Mouse (Mus musculus): Measurements from ENCODE around the gene Cltc.
"Not testable (repeated sequence)": the region's sequence is repeated elsewhere in the genome, so short reads cannot be mapped to it uniquely, and the experiment has no call there.

The Cltc gene

GRCm38 (mm10) chr11:86738308-86738707 lies 19.1 kb downstream of the Cltc start:
- not testable (repeated sequence) for DNase-seq

DNA sequence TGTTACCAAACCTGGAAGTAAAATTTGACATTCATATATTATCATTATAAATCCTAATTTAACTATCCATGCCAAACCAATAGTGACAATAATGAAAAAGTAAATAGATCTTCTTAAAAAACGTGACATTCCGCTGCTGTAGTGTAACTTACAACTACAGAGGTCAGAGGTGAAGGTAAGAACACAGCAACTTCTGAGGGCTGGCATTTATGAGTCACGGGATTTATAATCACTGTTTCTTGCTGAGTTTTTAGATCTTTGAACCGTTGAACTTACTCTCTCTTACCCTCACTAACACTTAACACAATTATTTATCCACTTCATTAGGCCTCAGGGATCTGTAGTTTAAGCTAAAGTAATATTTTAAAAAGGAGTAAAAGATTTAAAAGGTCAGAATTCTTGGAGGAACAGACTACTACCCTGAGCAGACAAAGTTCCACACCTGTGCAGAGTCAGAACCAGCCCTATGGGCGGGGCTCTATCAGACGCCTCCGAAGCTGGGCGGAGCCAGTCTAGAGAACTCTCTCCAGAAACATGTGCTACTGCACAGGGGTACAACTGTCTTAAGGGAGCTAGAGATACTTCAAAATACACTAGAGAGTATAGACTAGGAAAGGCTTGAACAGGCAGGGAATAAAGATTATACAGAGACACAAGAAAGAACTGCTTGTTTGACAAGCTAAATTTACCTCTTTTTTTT lies 19.9 kb downstream of the Cltc start:
- peak; percentile 52 for DNase-seq

DNA sequence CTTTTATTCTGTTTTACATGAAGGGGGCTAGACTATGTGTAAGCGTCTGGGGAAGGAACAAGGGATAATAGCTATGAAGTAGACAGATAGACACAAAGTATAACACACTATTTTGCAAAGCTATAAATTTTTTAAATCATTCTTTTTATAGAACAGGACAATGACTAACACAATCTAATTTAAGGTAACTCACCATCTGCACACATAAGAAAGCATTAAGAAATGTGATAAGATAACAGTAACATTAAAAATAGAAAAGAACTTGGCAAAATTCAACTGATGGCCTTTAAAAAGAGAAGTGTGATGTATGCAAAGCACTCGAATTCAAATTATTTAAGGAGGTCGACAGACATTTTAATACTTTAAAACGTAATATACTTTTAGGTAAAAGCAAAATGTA lies 22.4 kb downstream of the Cltc start:
- DNase-seq, result no peak

DNA sequence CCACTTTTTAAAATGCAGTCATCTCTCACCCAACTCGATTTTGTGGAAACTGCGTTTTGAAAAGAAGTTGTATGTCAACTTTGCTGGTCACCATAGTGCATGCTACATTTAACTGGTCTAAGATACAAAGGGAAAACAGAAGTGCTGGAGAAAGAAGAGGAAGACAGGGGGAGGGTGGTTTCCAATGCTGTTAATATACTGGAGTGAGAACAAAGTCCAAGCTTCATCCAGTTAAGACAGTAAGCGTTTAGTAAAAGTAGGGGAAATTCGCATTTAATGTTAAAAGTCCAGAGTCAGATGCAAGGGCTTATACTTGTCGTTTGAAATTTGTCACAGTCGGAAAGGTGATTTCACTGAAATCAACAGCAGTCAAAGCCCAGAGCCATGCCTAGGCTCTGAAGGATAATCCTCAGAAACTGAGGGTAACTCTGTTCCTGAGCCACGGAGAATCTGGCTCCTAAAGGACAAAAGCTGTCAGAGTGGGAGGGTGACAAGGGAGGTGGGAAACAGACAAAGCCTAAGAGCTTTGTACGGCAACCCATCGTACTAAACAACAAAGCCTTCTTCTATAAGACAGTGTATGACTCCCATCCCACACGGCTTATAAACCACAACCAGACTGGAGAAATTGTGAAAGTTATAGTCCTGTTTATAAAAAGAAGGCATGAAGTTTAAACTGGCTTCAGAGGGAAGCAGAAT lies 23.0 kb downstream of the Cltc start:
- DNase-seq, result no peak

DNA sequence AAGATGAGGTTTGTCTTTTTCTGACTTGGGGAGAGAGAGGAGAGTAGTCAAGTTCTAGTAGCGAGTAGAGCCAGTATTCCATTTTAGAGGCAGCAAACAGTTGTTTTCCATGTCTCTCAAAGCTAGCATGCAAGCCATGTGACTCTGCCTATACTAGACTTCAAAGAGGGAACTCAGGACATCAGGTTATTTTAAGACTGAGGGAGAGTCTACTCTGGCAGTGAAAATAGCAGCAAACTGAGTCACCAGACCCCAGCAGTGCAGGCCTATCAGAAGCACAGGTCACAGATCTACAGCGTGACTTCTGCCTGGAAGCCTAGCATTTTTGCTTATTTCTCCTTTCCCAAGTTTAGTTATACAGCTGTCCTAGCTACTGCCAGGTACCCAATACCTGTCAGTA lies 25.9 kb downstream of the Cltc start:
- DNase-seq, result no peak

GRCm38 (mm10) chr11:86725607-86726006 lies 31.8 kb downstream of the Cltc start:
- DNase-seq, result no peak

DNA sequence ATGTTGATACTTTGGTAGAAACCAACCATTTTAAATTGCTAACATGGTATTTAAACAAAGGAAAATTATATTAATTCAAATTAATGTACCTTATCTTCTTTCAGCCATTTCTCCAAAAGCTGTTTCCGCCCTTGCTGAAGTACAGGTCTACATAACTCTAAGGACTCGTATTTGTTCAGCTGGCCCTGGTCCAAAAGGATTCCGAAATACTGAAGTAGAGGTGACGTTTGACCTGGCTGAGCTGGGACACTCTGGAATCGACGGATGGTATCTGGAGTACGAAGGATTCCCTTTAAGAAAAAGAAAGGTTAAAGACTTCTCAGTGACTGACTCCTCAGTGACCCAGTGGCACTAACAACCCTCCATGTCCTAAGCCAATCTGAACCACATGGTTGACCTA lies 32.4 kb downstream of the Cltc start:
- DNase-seq, result peak; percentile 83

DNA sequence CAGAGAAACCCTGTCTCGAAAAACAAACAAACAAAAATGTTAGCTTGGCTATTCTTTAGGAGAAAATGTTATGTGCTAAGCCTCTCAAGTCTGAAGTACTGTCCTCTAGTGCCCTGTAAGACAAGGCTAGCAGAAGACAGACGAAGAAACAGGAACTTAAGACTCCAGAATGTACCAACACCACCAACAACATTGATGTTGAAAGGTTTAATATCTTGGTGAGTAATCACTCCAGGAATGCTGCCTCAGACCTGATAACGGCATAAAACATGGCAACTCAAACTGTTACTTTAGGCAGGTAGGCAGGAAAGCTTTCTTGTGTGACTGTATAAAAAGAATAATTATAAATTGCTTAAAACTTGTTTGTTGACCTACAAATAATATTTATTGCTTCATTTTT lies 33.4 kb downstream of the Cltc start:
- DNase-seq, result peak; percentile 24

DNA sequence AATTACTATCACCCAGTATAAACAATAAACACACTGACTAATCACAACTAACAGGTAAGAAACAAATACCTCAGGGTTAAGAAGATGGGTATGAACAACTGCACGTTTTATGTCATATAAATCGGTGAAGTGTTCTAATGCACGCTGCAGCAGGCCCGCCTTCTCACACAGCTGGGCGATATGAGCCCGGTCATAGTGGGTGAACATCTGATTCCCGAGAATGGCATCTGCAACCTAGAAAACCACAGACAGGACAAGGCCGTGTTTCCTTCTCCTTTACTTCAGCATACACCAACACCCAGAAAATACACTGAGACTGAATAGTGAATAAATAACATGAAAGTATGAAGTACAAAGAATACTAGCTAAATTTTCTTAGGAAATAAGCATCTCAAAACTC lies 38.0 kb downstream of the Cltc start:
- DNase-seq, result no peak

- no peak for DNase-seq
Observed at GRCm38 (mm10) chr11:86718369-86718768, 39.0 kb downstream of the Cltc start.

DNA sequence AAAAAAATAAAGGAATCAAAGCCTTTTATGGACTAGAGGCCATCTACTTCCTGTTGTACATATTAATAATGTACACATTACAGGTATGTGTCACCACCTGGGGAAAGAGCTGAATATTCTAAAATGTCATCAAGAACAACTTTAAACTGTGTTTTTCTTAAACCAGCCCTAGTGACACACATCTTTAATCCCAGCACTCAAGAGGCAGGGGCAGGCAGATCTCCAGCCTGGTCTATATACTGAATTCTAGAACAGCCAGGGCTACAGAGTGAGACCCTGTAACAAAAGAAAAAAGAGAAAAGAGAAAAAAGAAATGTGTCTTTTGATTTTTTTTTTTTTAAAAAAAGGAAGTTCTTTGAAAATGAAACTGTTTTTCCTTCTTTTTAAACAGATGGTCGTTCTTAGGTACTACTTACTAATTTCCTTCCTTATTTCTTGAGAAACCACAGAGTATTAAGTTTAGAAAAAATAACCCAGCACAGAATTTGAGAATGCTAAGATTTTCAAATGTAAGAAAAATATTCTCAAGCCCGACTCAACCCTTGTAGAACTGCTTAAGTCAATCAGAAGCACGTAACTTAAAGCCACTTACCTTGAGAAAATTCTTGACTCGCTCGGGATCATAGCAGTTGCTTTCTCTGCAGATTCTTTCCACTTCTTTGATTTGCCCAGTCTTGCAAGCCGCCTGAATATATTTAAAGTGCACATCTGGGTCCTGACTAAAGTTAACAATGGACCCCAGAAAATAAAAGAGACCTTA lies 39.9 kb downstream of the Cltc start:
- DNase-seq, result no peak

DNA sequence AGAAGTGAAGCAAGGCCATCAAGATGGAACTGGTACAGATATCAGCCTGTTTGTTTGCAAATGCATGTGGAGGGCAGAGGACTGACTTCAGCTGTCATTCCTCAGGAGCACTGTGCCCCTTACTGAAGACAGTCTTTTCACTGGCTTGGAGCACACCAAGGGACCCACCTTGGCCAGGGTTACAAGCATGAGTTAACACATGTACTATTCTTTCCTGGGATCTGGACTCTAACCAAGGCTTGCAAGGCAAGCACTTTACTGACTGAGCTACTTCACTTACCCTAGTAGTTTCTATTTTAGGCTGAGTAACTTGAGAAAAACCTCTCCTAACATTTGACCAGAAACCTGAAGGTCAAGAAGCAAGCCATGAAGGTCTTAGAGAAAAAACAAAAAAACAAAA lies 42.8 kb downstream of the Cltc start:
- DNase-seq, result peak; percentile 21

DNA sequence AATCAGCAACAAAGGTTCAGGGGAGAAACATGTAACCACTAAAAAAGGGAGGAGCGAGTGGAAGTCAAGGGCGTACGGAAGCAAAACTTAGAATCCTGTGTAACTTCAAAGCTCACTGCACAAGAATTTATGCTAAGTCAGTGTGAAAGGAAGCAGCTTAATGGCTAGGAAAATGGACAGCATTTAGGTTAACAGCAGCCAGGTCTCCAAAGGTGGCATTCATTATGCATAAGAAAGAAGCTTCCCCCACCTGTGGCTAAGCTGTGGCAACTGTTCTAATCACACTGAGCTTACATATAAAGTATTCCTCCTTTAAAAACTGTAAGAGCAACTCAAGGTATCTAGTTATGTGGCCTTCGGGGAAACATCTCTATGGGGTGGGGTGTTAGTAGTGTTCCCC lies 56.2 kb downstream of the Cltc start:
- no peak for DNase-seq

DNA sequence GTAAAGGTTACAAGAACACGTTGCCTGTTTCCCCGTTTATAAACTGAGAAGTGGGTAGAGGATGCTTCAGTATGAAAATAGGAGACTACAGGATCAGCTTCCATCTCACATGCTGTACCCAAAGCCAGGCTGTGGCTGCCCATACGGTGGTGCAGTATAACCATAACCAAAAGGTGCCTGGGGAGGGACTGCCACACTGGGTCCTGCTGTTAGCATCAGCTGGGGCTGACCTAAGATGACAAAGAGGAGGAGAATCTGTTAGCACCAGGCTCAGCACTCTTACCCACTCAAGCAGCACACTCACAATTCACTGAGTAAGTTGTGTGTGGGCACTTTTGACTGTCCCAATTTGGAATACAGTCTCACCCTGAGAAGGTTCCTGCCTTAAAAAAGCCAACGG lies 61.9 kb downstream of the Cltc start:
- DNase-seq, result no peak

DNA sequence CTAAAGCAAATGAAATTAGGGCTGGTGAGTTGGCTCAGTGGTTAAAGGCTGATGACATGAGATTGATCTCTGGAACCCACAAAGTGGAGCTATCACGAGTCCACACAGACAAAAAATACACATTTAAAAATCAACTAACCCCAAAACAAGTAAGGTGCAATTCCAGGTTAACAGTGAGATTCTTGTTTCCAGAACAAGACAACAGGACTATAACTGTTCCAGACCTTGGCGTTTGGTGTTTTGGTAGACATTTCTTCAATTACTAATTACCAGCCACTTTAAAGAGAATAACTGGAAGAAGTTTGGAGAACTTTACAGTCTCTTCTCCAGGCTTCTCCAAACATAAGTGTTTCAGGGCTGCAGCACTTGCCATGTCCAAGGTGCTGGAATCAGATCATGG lies 64.8 kb downstream of the Cltc start:
- DNase-seq, result no peak

GRCm38 (mm10) chr11:86691956-86692355 lies 65.4 kb downstream of the Cltc start:
- DNase-seq, result no peak

DNA sequence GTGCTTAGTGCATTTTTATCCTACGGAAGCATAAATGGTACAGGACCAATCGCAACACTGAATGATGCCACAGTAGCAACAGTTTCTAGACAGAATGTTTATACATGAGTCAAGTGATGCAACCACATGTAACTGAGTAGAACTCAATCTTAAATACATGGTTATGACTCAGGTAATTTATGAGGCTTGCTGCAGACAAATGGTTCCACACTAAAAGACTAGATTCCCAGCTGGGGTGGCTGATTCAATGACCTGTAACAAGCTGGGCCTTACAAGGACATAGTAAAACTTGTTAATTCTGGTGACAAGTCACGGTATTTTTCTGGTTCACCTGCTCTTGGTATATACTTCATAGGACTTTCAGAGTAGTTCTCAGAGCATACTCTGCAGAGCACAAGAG lies 65.9 kb downstream of the Cltc start:
- no peak for DNase-seq

- DNase-seq, result no peak
Observed at GRCm38 (mm10) chr11:86690383-86690782, 67.0 kb downstream of the Cltc start.

GRCm38 (mm10) chr11:86685366-86685765 lies 72.0 kb downstream of the Cltc start:
- no peak for DNase-seq

- DNase-seq, result no peak
Observed at GRCm38 (mm10) chr11:86684126-86685012, 73.0 kb downstream of the Cltc start.

GRCm38 (mm10) chr11:86683395-86684125 lies 73.8 kb downstream of the Cltc start, which contains the start of the genes Vmp1 and Ptrh2:
Gene Vmp1, minus strand, starts transcription at chr11:86683836.
Gene Ptrh2, plus strand, starts transcription at chr11:86683985.
- DNase-seq, result peak; percentile 95

DNA sequence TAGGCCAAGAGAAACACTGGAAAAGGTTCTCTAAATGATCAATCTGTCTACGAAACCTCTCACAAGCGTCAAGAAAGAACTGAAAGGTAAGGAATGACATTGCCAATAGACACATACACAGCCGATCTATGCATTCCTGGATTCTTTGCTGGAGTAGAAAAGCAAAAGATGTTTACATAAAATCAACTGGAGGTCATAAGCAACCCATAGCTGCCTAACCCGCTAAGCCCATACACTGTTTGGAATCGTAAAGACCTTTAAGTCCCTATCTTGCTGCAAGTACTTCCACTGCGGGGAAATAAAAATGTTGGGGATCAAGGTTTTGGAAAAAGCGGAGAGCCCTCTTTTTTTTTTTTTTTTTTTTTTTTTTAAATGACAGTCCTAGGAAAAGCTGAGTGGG lies 74.5 kb downstream of the Cltc start:
- no peak for DNase-seq

Measured in lung, postnatal 36 days (tissue).